Comparison of ENCODE assay signal across 25 mouse cellular contexts in genomic region chr9:30441761-30442160, GRCm38 (mm10).
"Had no signal": no experiment of that assay in that cellular context is flagged by ENCODE, and none has a peak within 500 bp of the region (broad histone marks: within the 10 kb centered on the region; RNA-seq: fewer than 3 reads in every experiment).

No protein-coding gene starts in this region.

- H3K27ac ChIP-seq: gastrocnemius, adult 2 months; heart, embryonic 10.5 days; hindbrain, embryonic 10.5 days; hindbrain, embryonic 13.5 days; hindbrain, embryonic 15.5 days; hindbrain, postnatal 0 days; kidney, embryonic 15.5 days; kidney, postnatal 0 days; limb, embryonic 13.5 days had no signal

- H3K4me1 ChIP-seq: hindbrain, embryonic 10.5 days; hindbrain, embryonic 13.5 days; hindbrain, embryonic 15.5 days had no signal

- DNase-seq: gastrocnemius, adult 2 months; gastrocnemius, postnatal 10 days; gastrocnemius, postnatal 25 days; heart, adult 18-20 months; heart, postnatal 10 days; heart, postnatal 4 days; kidney, adult 11 months; kidney, adult 2 months; kidney, adult 9 months; kidney, postnatal 14 days; kidney, postnatal 36 days; layer of hippocampus, adult 9-11 months; layer of hippocampus, postnatal 36 days; left cerebral cortex, postnatal 4 days had no signal

- H3K9ac ChIP-seq: heart, embryonic 12.5 days; hindbrain, embryonic 13.5 days; hindbrain, embryonic 15.5 days; kidney, embryonic 15.5 days; limb, embryonic 13.5 days had no signal

- H3K9me3 ChIP-seq: heart, embryonic 10.5 days; heart, embryonic 12.5 days; hindbrain, embryonic 10.5 days; hindbrain, embryonic 13.5 days; hindbrain, embryonic 15.5 days; kidney, embryonic 15.5 days; limb, embryonic 13.5 days had no signal

- H3K27me3 ChIP-seq: heart, embryonic 12.5 days; hindbrain, embryonic 13.5 days; hindbrain, embryonic 15.5 days; kidney, embryonic 15.5 days; limb, embryonic 13.5 days had no signal

- H3K4me3 ChIP-seq: gastrocnemius, adult 2 months; heart, embryonic 10.5 days; heart, embryonic 12.5 days; hindbrain, embryonic 10.5 days; hindbrain, embryonic 13.5 days; hindbrain, embryonic 15.5 days; kidney, embryonic 15.5 days; limb, embryonic 13.5 days had no signal

- ATAC-seq: forebrain, embryonic 16.5 days; hindbrain, postnatal 0 days; intestine, embryonic 16.5 days had no signal

- H3K4me2 ChIP-seq: heart, embryonic 12.5 days; hindbrain, embryonic 13.5 days; hindbrain, embryonic 15.5 days; kidney, embryonic 15.5 days; limb, embryonic 13.5 days had no signal
